Mouse (Mus musculus): ENCODE measurements at regions not wholly inside any gene's neighbourhood (a gene's known extent, or its start where the extent isn't known, plus 50 kb on each side); places are given as distances from the start of the nearest gene placed in this dataset.

- 79% methylated on average over 1 of the region's 1 CpGs for WGBS
- Histone ChIP-seq H3K4me1 (replicated peaks; ENCODE audit: control insufficient read depth, insufficient read depth, low read length) (no peaks in the 10 kb centered on the region), H3K9me3 (ENCODE audit: control insufficient read depth, low read length) (no peaks in the 10 kb centered on the region), H3K4me3 (replicated peaks; ENCODE audit: low read length) (no peak overlapping the region), H3K27me3 (replicated peaks; ENCODE audit: control insufficient read depth, insufficient read depth, low read length) (no peaks in the 10 kb centered on the region), H3K4me2 (ENCODE audit: low read length) (no peak overlapping the region), H3K36me3 (ENCODE audit: control insufficient read depth, insufficient read depth) (no peaks in the 10 kb centered on the region), H3K27ac (ENCODE audit: low read length) (no peak overlapping the region), H3K9ac (replicated peaks; ENCODE audit: low read depth, low read length) (no peak overlapping the region)
- ATAC-seq, result no peak
These were observed 139.3 kb upstream of the Rnf219 start for GRCm38 (mm10) chr14:104661696-104662095.

DNA sequence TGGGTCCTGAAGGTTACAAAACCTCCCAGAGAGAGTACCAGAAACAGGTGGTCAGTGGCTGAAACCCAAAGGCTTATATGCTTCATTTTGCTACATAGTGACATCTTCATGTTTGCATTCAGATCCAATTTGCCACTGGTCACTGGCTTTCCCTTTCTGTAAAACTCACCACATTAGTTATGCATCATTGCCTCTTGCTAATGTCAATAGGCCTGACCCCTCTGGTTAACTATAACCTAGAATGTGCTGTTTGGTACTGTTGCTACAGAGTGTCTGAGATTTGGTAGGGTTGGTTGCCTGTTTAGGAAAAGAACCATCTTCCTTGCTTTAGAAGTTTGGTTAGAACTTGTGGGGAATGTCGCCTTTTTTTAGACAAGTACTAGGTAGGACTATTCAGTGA, 136.3 kb upstream of the Rnf219 start:
- Histone ChIP-seq H3K9me3 (ENCODE audit: control insufficient read depth, low read length) (no peaks in the 10 kb centered on the region), H3K4me2 (ENCODE audit: low read length) (no peak overlapping the region), H3K27me3 (replicated peaks; ENCODE audit: control insufficient read depth, insufficient read depth, low read length) (no peaks in the 10 kb centered on the region), H3K4me3 (replicated peaks; ENCODE audit: low read length) (no peak overlapping the region), H3K27ac (ENCODE audit: low read length) (no peak overlapping the region), H3K36me3 (ENCODE audit: control insufficient read depth, insufficient read depth) (no peaks in the 10 kb centered on the region), H3K9ac (replicated peaks; ENCODE audit: low read depth, low read length) (no peak overlapping the region), H3K4me1 (replicated peaks; ENCODE audit: control insufficient read depth, insufficient read depth, low read length) (no peaks in the 10 kb centered on the region)
- ATAC-seq, result no peak
- 85% methylated on average over 1 of the region's 1 CpGs for WGBS

DNA sequence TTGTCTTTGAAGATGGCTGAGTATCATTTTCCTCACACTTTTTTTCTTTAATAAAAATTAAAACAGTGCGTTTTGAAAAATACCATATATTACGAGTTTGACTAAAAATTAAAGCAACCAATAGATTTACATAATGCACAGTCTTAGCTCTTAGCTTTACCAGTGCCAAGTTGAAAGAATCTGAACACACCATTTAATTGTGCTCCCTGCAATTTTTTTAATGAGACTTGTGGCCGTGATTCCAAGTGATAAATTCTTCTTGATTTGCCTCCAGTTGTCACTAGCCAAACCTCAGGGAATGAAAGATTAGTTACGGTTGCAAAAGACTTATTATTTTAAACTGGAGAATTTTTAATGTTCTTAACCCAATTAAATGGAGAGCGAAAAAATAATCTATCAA, 127.5 kb upstream of the Rnf219 start:
- WGBS, result 47% methylated on average over 5 of the region's 5 CpGs

GRCm38 (mm10) chr14:104644626-104645025, 122.2 kb upstream of the Rnf219 start:
- no peak overlapping the region for H3K4me2 ChIP-seq (ENCODE audit: low read length)
- no peak overlapping the region for H3K4me3 ChIP-seq (replicated peaks; ENCODE audit: low read length)
- H3K9ac ChIP-seq (replicated peaks; ENCODE audit: low read depth, low read length), result no peak overlapping the region
- H3K4me1 ChIP-seq (replicated peaks; ENCODE audit: control insufficient read depth, insufficient read depth, low read length), result peaks cover 14% of the 10 kb centered on the region
- H3K27me3 ChIP-seq (replicated peaks; ENCODE audit: control insufficient read depth, insufficient read depth, low read length), result no peaks in the 10 kb centered on the region
- no peaks in the 10 kb centered on the region for H3K36me3 ChIP-seq (ENCODE audit: control insufficient read depth, insufficient read depth)
- no peaks in the 10 kb centered on the region for H3K9me3 ChIP-seq (ENCODE audit: control insufficient read depth, low read length)
- WGBS, result 48% methylated on average over 4 of the region's 4 CpGs
- peak; percentile 80 for ATAC-seq
- no peak overlapping the region for H3K27ac ChIP-seq (ENCODE audit: low read length)

More for the DNA sequence above, 127.5 kb upstream of the Rnf219 start:
- Histone ChIP-seq H3K9me3 (ENCODE audit: control insufficient read depth, low read length) (no peaks in the 10 kb centered on the region), H3K4me3 (replicated peaks; ENCODE audit: low read length) (no peak overlapping the region), H3K27me3 (replicated peaks; ENCODE audit: control insufficient read depth, insufficient read depth, low read length) (no peaks in the 10 kb centered on the region), H3K4me2 (ENCODE audit: low read length) (no peak overlapping the region), H3K4me1 (replicated peaks; ENCODE audit: control insufficient read depth, insufficient read depth, low read length) (0 out of 2 replicates have a peak, but pooled peaks cover 2% of the 10 kb centered on the region), H3K27ac (ENCODE audit: low read length) (no peak overlapping the region), H3K9ac (replicated peaks; ENCODE audit: low read depth, low read length) (no peak overlapping the region), H3K36me3 (ENCODE audit: control insufficient read depth, insufficient read depth) (no peaks in the 10 kb centered on the region)
- ATAC-seq, result peak; percentile 62; the same call in 1 of the 2 replicates

GRCm38 (mm10) chr14:104642783-104643182, 120.3 kb upstream of the Rnf219 start:
- Histone ChIP-seq H3K27ac (ENCODE audit: low read length) (no peak overlapping the region), H3K36me3 (ENCODE audit: control insufficient read depth, insufficient read depth) (no peaks in the 10 kb centered on the region), H3K9me3 (ENCODE audit: control insufficient read depth, low read length) (no peaks in the 10 kb centered on the region), H3K4me2 (ENCODE audit: low read length) (no peak overlapping the region), H3K4me1 (replicated peaks; ENCODE audit: control insufficient read depth, insufficient read depth, low read length) (peaks cover 17% of the 10 kb centered on the region), H3K27me3 (replicated peaks; ENCODE audit: control insufficient read depth, insufficient read depth, low read length) (no peaks in the 10 kb centered on the region), H3K4me3 (replicated peaks; ENCODE audit: low read length) (no peak overlapping the region), H3K9ac (replicated peaks; ENCODE audit: low read depth, low read length) (no peak overlapping the region)
- 69% methylated on average over 6 of the region's 6 CpGs for WGBS
- no peak for ATAC-seq

DNA sequence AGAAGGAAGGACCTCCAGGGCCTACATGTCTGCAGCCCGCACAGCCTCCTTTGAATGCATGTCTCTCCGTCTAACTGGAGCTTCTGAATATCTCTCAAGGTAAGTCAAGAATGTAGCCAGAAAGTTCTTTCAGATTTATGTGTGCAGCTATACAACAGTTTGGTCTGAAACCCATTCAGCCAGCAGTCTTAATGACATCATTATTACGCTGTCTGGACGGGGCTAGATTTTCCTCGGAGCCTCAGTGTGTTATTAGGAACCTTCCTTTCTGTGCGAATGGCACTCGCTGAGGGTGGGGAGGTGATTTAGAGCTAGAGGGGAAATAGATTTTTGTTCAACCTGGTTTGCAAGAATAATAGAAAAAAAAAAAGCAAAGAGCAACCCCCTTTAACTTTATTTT, 116.9 kb upstream of the Rnf219 start:
- Histone ChIP-seq H3K4me1 (replicated peaks; ENCODE audit: control insufficient read depth, insufficient read depth, low read length) (peaks cover 12% of the 10 kb centered on the region), H3K27me3 (replicated peaks; ENCODE audit: control insufficient read depth, insufficient read depth, low read length) (no peaks in the 10 kb centered on the region), H3K9ac (replicated peaks; ENCODE audit: low read depth, low read length) (no peak overlapping the region), H3K4me3 (replicated peaks; ENCODE audit: low read length) (no peak overlapping the region), H3K36me3 (ENCODE audit: control insufficient read depth, insufficient read depth) (no peaks in the 10 kb centered on the region), H3K4me2 (ENCODE audit: low read length) (no peak overlapping the region), H3K9me3 (ENCODE audit: control insufficient read depth, low read length) (no peaks in the 10 kb centered on the region), H3K27ac (ENCODE audit: low read length) (no peak overlapping the region)
- WGBS, result 16% methylated on average over 7 of the region's 7 CpGs
- ATAC-seq, result 0 out of 2 replicates have a peak, but pooled peaks have one; percentile 55

DNA sequence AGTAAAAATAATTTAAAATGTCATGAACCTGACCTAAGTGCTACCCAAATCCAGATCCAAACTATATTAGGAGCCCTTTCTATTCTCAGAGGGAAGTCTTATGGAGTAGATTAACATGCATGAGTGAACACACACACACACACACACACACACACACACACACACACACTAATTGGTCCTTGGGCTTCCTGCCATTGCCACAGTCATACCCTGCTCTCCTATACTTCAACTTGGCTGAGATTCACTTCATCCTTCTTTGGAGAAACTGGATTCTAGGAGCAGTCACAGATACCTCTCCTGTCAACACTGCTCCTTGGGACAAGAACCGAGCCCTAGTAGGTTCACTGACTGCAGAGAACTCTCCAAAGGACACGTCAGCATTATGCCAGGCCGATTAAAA, 89.0 kb upstream of the Rnf219 start:
- 59% methylated on average over 3 of the region's 3 CpGs for WGBS
- Histone ChIP-seq H3K4me3 (replicated peaks; ENCODE audit: low read length) (no peak overlapping the region), H3K27me3 (replicated peaks; ENCODE audit: control insufficient read depth, insufficient read depth, low read length) (no peaks in the 10 kb centered on the region), H3K4me1 (replicated peaks; ENCODE audit: control insufficient read depth, insufficient read depth, low read length) (peaks cover 3% of the 10 kb centered on the region; the same call in 1 of the 2 replicates), H3K9me3 (ENCODE audit: control insufficient read depth, low read length) (no peaks in the 10 kb centered on the region), H3K36me3 (ENCODE audit: control insufficient read depth, insufficient read depth) (no peaks in the 10 kb centered on the region), H3K4me2 (ENCODE audit: low read length) (no peak overlapping the region), H3K27ac (ENCODE audit: low read length) (no peak overlapping the region), H3K9ac (replicated peaks; ENCODE audit: low read depth, low read length) (no peak overlapping the region)
- peak; percentile 36; the same call in 1 of the 2 replicates for ATAC-seq

DNA sequence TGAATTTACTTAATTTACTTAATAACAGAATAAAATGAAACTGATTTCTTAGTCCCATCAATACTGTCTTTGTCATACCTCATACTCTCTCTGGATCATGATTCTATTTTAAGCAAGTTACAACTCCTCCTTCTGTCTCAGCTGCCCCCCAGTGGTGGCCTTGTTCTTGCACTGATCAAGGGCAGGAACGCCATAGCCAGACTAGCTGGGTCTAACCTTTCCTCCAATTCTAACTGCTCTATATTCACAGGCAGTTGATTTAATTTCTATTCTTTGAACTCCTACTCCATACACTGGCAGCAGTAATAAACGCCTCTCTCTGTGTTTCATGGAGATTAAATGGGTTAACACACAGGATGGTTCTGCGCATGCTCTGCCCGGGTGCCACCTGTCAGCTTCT, 87.9 kb upstream of the Rnf219 start:
- Histone ChIP-seq H3K4me2 (ENCODE audit: low read length) (no peak overlapping the region), H3K27ac (ENCODE audit: low read length) (no peak overlapping the region), H3K4me3 (replicated peaks; ENCODE audit: low read length) (no peak overlapping the region), H3K4me1 (replicated peaks; ENCODE audit: control insufficient read depth, insufficient read depth, low read length) (peaks cover 3% of the 10 kb centered on the region; the same call in 1 of the 2 replicates), H3K9ac (replicated peaks; ENCODE audit: low read depth, low read length) (no peak overlapping the region), H3K9me3 (ENCODE audit: control insufficient read depth, low read length) (no peaks in the 10 kb centered on the region), H3K27me3 (replicated peaks; ENCODE audit: control insufficient read depth, insufficient read depth, low read length) (no peaks in the 10 kb centered on the region), H3K36me3 (ENCODE audit: control insufficient read depth, insufficient read depth) (no peaks in the 10 kb centered on the region)
- WGBS, result 73% methylated on average over 4 of the region's 4 CpGs
- no peak for ATAC-seq

- no peak for ATAC-seq
- 84% methylated on average over 3 of the region's 3 CpGs for WGBS
- Histone ChIP-seq H3K9ac (replicated peaks; ENCODE audit: low read depth, low read length) (no peak overlapping the region), H3K9me3 (ENCODE audit: control insufficient read depth, low read length) (no peaks in the 10 kb centered on the region), H3K27me3 (replicated peaks; ENCODE audit: control insufficient read depth, insufficient read depth, low read length) (no peaks in the 10 kb centered on the region), H3K27ac (ENCODE audit: low read length) (no peak overlapping the region), H3K4me2 (ENCODE audit: low read length) (no peak overlapping the region), H3K4me1 (replicated peaks; ENCODE audit: control insufficient read depth, insufficient read depth, low read length) (no peaks in the 10 kb centered on the region), H3K4me3 (replicated peaks; ENCODE audit: low read length) (no peak overlapping the region), H3K36me3 (ENCODE audit: control insufficient read depth, insufficient read depth) (no peaks in the 10 kb centered on the region)
These were observed 72.4 kb upstream of the Rnf219 start for GRCm38 (mm10) chr14:104594851-104595250.
